Mouse (Mus musculus) intestine, embryonic 16.5 days (tissue): ENCODE measurements around the gene Parp8. TPM values are rescaled to one million over a fixed set of nuclear protein-coding genes. Genes with fewer than 3 reads are reported as not detected.

ENCODE experiments used
- ATAC-seq: fragments of 200-750 bp; cut with Nextera tagmentation; 2 replicates; pipeline ENCODE4 v1.8.0; 2017; ENCODE audit warnings: moderate TSS enrichment, moderate library complexity
- H3K27ac ChIP-seq: fragments of 300-500 bp; sonication (generic); 2 replicates; pipeline ENCODE4 v1.5.1; 2014; ENCODE audit warnings: mild to moderate bottlenecking, low read length
- H3K27me3 ChIP-seq: fragments of 300-500 bp; sonication (generic); replicated peaks from 2 replicates; pipeline ENCODE4 v1.6.1; 2014; ENCODE audit warnings: low read length, control low read depth, mixed read lengths; ENCODE audit not compliant: control insufficient read depth, insufficient read depth
- H3K36me3 ChIP-seq: fragments of 300-500 bp; sonication (generic); 2 replicates; pipeline ENCODE4 v1.6.1; 2014; ENCODE audit warnings: low read length, control low read depth; ENCODE audit not compliant: control insufficient read depth, insufficient read depth
- H3K4me1 ChIP-seq: fragments of 300-500 bp; sonication (generic); 2 replicates; pipeline ENCODE4 v1.6.1; 2014; ENCODE audit warnings: low read length, control low read depth, mixed read lengths; ENCODE audit not compliant: control insufficient read depth, insufficient read depth
- H3K4me2 ChIP-seq: fragments of 300-500 bp; sonication (generic); 2 replicates; pipeline ENCODE4 v1.6.1; 2014; ENCODE audit warnings: low read depth, low read length, control low read depth
- H3K4me3 ChIP-seq: fragments of 300-500 bp; sonication (generic); 2 replicates; pipeline ENCODE4 v1.5.1; 2014; ENCODE audit warnings: mild to moderate bottlenecking, low read length
- H3K9ac ChIP-seq: fragments of 300-500 bp; sonication (generic); 2 replicates; pipeline ENCODE4 v1.6.1; 2014; ENCODE audit warnings: low read depth, low read length
- H3K9me3 ChIP-seq: fragments of 300-500 bp; sonication (generic); 2 replicates; pipeline ENCODE4 v1.6.1; 2016; ENCODE audit warnings: low read length, control low read depth; ENCODE audit not compliant: control insufficient read depth
- WGBS: fragments of 180-500 bp; shearing (Covaris S2); extraction: QIAGEN DNeasy Blood & Tissue Kit; methylation state at CpG from one replicate; pipeline ENCODE4 v1.1.7; 2014; 5-methylcytosine and 5-hydroxymethylcytosine counted together
- polyA plus RNA-seq: library from polyadenylated mRNA; unstranded; fragments of >200 nt; fragmentation: Nextera tagmentation; extraction: Ambion mirVana; gene quantifications from 2 replicates; pipeline ENCODE4 v1.2.1, GENCODE M21; 2015

Gene Parp8
- polyA plus RNA-seq = 6.3 and 6.5 TPM in 2 replicates

DNA sequence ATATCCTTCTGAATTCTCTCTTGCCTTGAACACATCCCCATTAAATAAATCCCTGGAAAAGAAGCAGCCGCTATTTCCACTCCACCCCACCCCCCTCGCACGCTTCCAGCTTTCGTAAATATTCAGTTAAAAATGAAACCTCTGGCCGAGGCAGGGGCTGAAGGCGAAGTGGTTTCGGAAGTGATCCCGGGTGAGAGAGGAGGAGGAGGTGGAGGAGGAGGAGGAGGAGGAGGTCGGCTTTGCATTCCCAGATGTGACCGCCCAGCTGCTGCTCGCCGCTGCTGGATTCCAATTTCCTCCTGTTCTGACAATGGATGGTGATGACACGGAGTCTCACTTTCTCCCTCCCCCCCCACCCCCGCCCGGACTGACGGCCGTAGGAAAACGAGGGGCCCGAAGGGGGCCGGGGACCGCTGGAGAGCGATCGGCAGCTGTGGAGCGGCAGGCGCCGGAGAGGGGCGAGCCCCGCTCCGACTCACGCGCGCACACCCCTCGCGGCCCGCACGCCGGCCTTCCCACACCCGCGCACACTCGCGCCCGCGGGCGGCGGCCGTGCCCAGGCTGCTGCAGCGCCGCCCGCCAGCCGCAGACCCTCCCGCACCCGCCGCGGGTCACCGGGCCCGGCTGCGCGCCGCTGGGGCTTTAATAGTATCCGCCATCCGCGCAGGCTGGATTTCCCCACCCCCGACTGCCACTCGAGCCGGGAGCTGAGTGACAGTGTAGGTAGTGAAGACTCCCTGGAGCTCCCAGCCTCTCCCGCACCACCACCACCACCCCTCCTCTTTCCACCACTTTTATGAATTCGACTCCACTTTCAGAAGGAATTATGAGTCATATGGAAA, at the start of gene Parp8:
TSS of gene Parp8 (minus strand) at position 312 of the 842 bp plus-strand sequence.
- peak within 1 kb of the TSS; percentile 80 for H3K27ac ChIP-seq
- peak within 1 kb of the TSS; percentile 96 for H3K4me2 ChIP-seq
- peak within 1 kb of the TSS; percentile 81 for H3K4me3 ChIP-seq
- peak; percentile 60 for ATAC-seq
- peak within 1 kb of the TSS; percentile 82 for H3K9ac ChIP-seq
- 0 out of 2 replicates have a peak, but pooled peaks cover 3% of the 10 kb centered on the region for H3K4me1 ChIP-seq
- H3K36me3 ChIP-seq = no peaks in the 10 kb centered on the region
- no peaks in the 10 kb centered on the region for H3K27me3 ChIP-seq
- WGBS = under 1% methylated on average over 64 of the region's 67 CpGs
- H3K9me3 ChIP-seq = no peaks in the 10 kb centered on the region

GRCm38 (mm10) chr13:117062628-117063315, 37.4 kb upstream of the Parp8 start:
- WGBS = 51% methylated on average over 17 of the region's 17 CpGs
- no peak for ATAC-seq

GRCm38 (mm10) chr13:117056466-117056865, 31.1 kb upstream of the Parp8 start:
- Histone ChIP-seq H3K9me3 (no peaks in the 10 kb centered on the region), H3K36me3 (no peaks in the 10 kb centered on the region), H3K9ac (no peak overlapping the region), H3K4me2 (no peak overlapping the region), H3K27me3 (no peaks in the 10 kb centered on the region), H3K27ac (no peak overlapping the region), H3K4me1 (no peaks in the 10 kb centered on the region), H3K4me3 (no peak overlapping the region)
- WGBS = 48% methylated on average over 2 of the region's 2 CpGs
- ATAC-seq = no peak

More at GRCm38 (mm10) chr13:117062628-117063315, 37.4 kb upstream of the Parp8 start:
- H3K4me1 ChIP-seq = 0 out of 2 replicates have a peak, but pooled peaks cover 3% of the 10 kb centered on the region
- no peak overlapping the region for H3K27ac ChIP-seq
- H3K9me3 ChIP-seq = no peaks in the 10 kb centered on the region
- H3K27me3 ChIP-seq = no peaks in the 10 kb centered on the region
- H3K36me3 ChIP-seq = no peaks in the 10 kb centered on the region
- H3K4me3 ChIP-seq = no peak overlapping the region
- H3K4me2 ChIP-seq = peak overlapping the region; percentile 25; the same call in 1 of the 2 replicates
- H3K9ac ChIP-seq = no peak overlapping the region

DNA sequence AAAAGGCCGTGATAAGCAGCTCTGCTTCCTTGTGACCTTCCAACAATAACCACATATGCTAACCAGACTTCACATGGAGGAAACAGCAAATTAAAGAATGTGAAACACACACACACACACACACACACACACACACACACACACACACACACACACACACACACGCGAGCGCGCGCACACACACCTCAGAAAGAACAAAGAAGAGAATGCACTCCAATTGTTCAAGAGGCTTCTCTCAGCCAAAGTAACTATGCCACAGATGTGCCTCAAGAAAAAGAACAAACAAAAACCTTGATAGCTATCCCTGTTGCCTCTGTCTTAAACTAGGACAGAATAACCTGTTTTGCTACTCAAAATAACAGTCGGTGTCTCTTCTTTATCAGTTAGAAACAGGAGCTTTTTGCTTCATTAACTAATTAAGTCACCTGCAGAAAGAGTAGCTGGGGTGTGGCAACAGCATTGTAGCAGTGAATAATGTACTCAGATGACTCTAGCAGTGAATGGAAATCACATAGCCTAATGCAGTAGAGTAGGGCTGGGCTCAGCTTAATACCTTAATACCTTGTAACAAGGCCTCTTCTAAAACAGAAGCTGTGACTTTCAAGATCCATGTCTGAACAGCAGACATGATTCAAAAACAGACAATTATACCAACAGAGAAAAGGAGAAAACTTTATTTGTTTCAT, 29.6 kb upstream of the Parp8 start:
- WGBS = 88% methylated on average over 7 of the region's 7 CpGs
- Histone ChIP-seq H3K4me3 (no peak overlapping the region), H3K27me3 (no peaks in the 10 kb centered on the region), H3K9me3 (no peaks in the 10 kb centered on the region), H3K27ac (no peak overlapping the region), H3K4me1 (no peaks in the 10 kb centered on the region), H3K4me2 (no peak overlapping the region), H3K9ac (no peak overlapping the region), H3K36me3 (no peaks in the 10 kb centered on the region)
- ATAC-seq = no peak

DNA sequence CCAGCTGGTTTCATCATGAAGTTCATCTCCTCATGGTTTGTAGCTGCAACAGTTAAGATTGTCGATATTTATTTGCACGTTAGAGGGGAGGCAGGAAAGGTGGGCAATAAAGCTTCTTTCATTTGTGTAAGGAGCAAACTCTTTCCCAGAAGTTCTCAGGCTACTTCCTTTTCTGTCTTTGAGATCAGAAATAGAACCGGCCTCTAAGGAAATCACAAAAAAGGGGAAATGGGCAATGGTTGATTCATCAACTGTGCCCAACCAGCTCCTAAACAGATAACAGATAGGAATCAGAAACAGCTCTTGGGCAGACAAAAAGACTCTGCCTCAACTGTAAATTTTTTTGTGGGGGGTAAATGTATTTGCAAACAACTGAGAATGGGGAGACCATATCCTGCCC, 27.4 kb upstream of the Parp8 start:
- WGBS = 74% methylated on average over 3 of the region's 3 CpGs
- no peak for ATAC-seq
- Histone ChIP-seq H3K9me3 (no peaks in the 10 kb centered on the region), H3K36me3 (no peaks in the 10 kb centered on the region), H3K27me3 (no peaks in the 10 kb centered on the region), H3K4me3 (no peak overlapping the region), H3K9ac (no peak overlapping the region), H3K27ac (no peak overlapping the region), H3K4me1 (no peaks in the 10 kb centered on the region), H3K4me2 (no peak overlapping the region)

GRCm38 (mm10) chr13:117048541-117048971, 23.2 kb upstream of the Parp8 start:
- no peaks in the 10 kb centered on the region for H3K36me3 ChIP-seq
- no peaks in the 10 kb centered on the region for H3K4me1 ChIP-seq
- no peak overlapping the region for H3K27ac ChIP-seq
- no peak overlapping the region for H3K9ac ChIP-seq
- no peaks in the 10 kb centered on the region for H3K9me3 ChIP-seq
- H3K27me3 ChIP-seq = no peaks in the 10 kb centered on the region
- ATAC-seq = no peak
- 77% methylated on average over 5 of the region's 5 CpGs for WGBS
- no peak overlapping the region for H3K4me2 ChIP-seq
- H3K4me3 ChIP-seq = no peak overlapping the region

DNA sequence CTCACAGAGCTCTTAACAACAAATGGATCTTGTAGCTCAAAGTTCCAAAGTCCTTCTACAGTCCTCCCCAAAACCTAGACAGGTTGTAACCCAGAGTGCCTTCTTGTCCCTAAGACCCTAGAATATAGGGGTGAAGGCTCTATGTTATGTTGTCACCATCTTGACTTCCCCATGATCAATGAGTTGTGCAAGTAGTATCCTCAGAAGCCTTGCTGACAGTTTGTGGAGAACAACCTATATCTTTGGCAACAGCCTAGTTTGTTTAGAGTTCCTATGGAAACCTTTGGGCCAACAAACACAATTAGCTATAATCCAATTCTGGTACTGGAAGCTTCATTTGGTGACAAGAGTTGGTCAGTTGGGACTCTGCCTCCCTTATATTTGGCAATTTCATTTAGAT, 18.2 kb upstream of the Parp8 start:
- H3K27ac ChIP-seq = no peak overlapping the region
- no peak overlapping the region for H3K4me3 ChIP-seq
- H3K9ac ChIP-seq = no peak overlapping the region
- H3K27me3 ChIP-seq = no peaks in the 10 kb centered on the region
- H3K4me2 ChIP-seq = no peak overlapping the region
- H3K9me3 ChIP-seq = no peaks in the 10 kb centered on the region
- no peak for ATAC-seq
- no peaks in the 10 kb centered on the region for H3K36me3 ChIP-seq
- H3K4me1 ChIP-seq = no peaks in the 10 kb centered on the region

GRCm38 (mm10) chr13:117041021-117041420, 15.7 kb upstream of the Parp8 start:
- H3K4me2 ChIP-seq = no peak overlapping the region
- no peaks in the 10 kb centered on the region for H3K4me1 ChIP-seq
- H3K36me3 ChIP-seq = no peaks in the 10 kb centered on the region
- no peak overlapping the region for H3K27ac ChIP-seq
- H3K9ac ChIP-seq = no peak overlapping the region
- H3K9me3 ChIP-seq = no peaks in the 10 kb centered on the region
- no peak for ATAC-seq
- no peak overlapping the region for H3K4me3 ChIP-seq
- no peaks in the 10 kb centered on the region for H3K27me3 ChIP-seq

DNA sequence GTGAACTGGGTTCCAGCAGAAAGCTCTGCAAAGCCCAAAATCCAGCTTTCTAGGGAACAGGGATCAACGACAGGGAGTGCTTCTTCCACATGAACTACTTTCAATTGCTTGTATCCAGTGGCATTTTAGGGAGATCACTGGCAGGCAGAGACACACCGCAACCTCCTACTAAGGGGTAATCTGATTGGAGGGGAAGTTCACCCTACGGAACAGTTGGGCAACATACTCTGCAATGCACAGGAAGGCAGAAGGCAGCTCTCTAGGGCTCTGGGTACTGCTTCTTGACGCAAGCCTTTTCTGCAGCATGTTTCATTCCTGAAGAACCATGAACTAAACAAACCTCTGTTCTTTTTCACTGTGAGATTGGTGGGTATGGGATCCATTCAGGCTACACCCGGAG, 10.9 kb upstream of the Parp8 start:
- no peaks in the 10 kb centered on the region for H3K27me3 ChIP-seq
- no peak overlapping the region for H3K27ac ChIP-seq
- 82% methylated on average over 5 of the region's 5 CpGs for WGBS
- no peaks in the 10 kb centered on the region for H3K4me1 ChIP-seq
- ATAC-seq = no peak
- no peak overlapping the region for H3K4me3 ChIP-seq
- H3K4me2 ChIP-seq = no peak overlapping the region
- no peaks in the 10 kb centered on the region for H3K36me3 ChIP-seq
- no peak overlapping the region for H3K9ac ChIP-seq
- H3K9me3 ChIP-seq = no peaks in the 10 kb centered on the region
